Mouse (Mus musculus) liver, embryonic 16.5 days (tissue): Measurements from ENCODE around the gene Zbtb20. TPM values are rescaled to one million over a fixed set of nuclear protein-coding genes. Genes with fewer than 3 reads are reported as not detected.
A peak's percentile ranks its signal among the peaks of the same experiment; 100 is the strongest.

Experiments
- microRNA counts: library from miRNA; unstranded; fragments of <30 nt; microRNA quantifications from one replicate; lab custom pipeline; 2016
- microRNA-seq: library from miRNA; unstranded; fragments of <30 nt; microRNA quantifications from one replicate; pipeline ENCODE4, GENCODE M21; 2016
- polyA plus RNA-seq: library from polyadenylated mRNA; unstranded; fragments of >200 nt; fragmentation: Nextera tagmentation; extraction: Ambion mirVana; gene quantifications from 2 replicates; pipeline ENCODE4 v1.2.1, GENCODE M21; 2015

Gene Zbtb20
- polyA plus RNA-seq, 1 experiment from 2014 or later, result 5.7 TPM

MicroRNA genes within 50 kb of the gene (microRNA counts, 519-probe panel; counts per million panel counts)
- 1,134 counts per million, percentile 6 among the panel's probes with 10 or more counts for microRNA mmu-miR-568 (lab: Ali Mortazavi, UCI)

Small RNAs within 50 kb of the gene (microRNA-seq; reads per million reads assigned to microRNA genes)
- gene Mir568, result not detected
